Mouse (Mus musculus) heart, postnatal 0 days (tissue): ENCODE measurements at regions not wholly inside any gene's neighbourhood (a gene's known extent, or its start where the extent isn't known, plus 50 kb on each side); places are given as distances from the start of the nearest gene placed in this dataset.

Experiments used
- CTCF ChIP-seq: IDR thresholded peaks from 2 replicates; pipeline ENCODE4 v1.5.1; 2016; ENCODE audit warnings: antibody characterized with exemption, control low read depth, low read depth
- EP300 ChIP-seq: IDR thresholded peaks from 2 replicates; pipeline ENCODE4 v1.6.1; 2016; ENCODE audit warnings: antibody characterized with exemption, low read depth

GRCm38 (mm10) chr1:57537369-57537768 lies 130.5 kb upstream of the Tyw5 start:
- no peak for TF ChIP-seq CTCF
- TF ChIP-seq EP300 = no peak
